Mouse (Mus musculus): ENCODE results near the gene Ldah. TPM values are rescaled to one million over a fixed set of nuclear protein-coding genes. Genes with fewer than 3 reads are reported as not detected.

Ldah gene
- polyA plus RNA-seq, 1 experiment = 11.4 TPM

DNA sequence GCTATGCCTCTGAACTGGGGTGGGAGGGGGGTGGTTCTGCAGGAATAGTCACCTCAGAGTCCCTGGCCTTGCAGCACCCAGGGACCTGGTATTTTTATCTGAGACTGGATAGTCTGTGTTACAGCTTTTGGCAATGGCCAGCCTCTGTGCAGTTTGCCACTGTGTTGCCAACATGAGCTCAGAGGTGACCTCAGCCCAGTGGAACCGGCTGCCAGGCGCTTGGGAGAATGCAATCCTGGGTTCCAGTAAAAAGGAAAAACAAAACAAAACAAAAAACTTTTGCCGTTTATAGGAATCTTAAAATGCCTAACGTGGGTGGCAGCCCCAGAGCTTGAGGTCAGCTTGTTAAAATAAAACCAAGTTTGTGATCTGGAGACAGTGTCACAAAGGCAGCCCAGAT, 126.4 kb downstream of the Ldah start:
- H3K27me3 ChIP-seq (ENCODE audit: control insufficient read depth, insufficient read depth, low read length) = no peaks in the 10 kb centered on the region
- H3K4me1 ChIP-seq (ENCODE audit: control insufficient read depth, insufficient read depth, insufficient read length, low read length) = peaks cover 2% of the 10 kb centered on the region
- no peak overlapping the region for H3K4me3 ChIP-seq (ENCODE audit: low read depth, low read length)
- H3K36me3 ChIP-seq (ENCODE audit: control insufficient read depth, insufficient read depth, low read length) = peaks cover 23% of the 10 kb centered on the region
- WGBS = 83% methylated on average over 4 of the region's 4 CpGs
- no peak overlapping the region for H3K27ac ChIP-seq (ENCODE audit: insufficient read depth, low read depth, low read length)
- TF ChIP-seq POLR2A (IDR thresholded peaks at IDR 0.05; ENCODE audit: low read depth, low read length) (no peak), CTCF (IDR thresholded peaks at IDR 0.05; ENCODE audit: extremely low read depth, insufficient read length, insufficient replicate concordance, low read depth, low read length) (no peak)

Other genes starting within 250 kb of the Ldah start
- gene Apob, start 230.5 kb upstream of the Ldah start, polyA plus RNA-seq (2012; rRNA removed) = 29.8 and 131 TPM in 2 replicates
- not detected in 2 replicates for gene Gdf7, start 93.8 kb downstream of the Ldah start, polyA plus RNA-seq (2012; rRNA removed)
- gene Hs1bp3, start 105.3 kb downstream of the Ldah start, polyA plus RNA-seq (2012; rRNA removed) = 6.1 and 15.2 TPM in 2 replicates